Mouse (Mus musculus): Measurements from ENCODE around the gene Slc27a5. TPM values are rescaled to one million over a fixed set of nuclear protein-coding genes. Genes with fewer than 3 reads are reported as not detected.

The Slc27a5 gene
- polyA plus RNA-seq, 2 experiments = 0.26 TPM; not detected in 1

GRCm38 (mm10) chr7:13037366-13037765 is 39.4 kb upstream of the Slc27a5 start:
- peak overlapping the region; percentile 59 for H3K4me3 ChIP-seq (replicated peaks; ENCODE audit: low read length)
- peak overlapping the region; percentile 82 for H3K9ac ChIP-seq (ENCODE audit: low read depth, low read length, severe bottlenecking)
- H3K27me3 ChIP-seq (ENCODE audit: control insufficient read depth, insufficient read depth, low read length) = peaks cover 3% of the 10 kb centered on the region; the same call in 1 of the 2 replicates
- no peaks in the 10 kb centered on the region for H3K9me3 ChIP-seq (ENCODE audit: control insufficient read depth, low read length)
- H3K4me1 ChIP-seq (ENCODE audit: control insufficient read depth, insufficient read depth, low read length) = peaks cover 19% of the 10 kb centered on the region
- peak overlapping the region; percentile 90 for H3K4me2 ChIP-seq (replicated peaks; ENCODE audit: low read depth, low read length, severe bottlenecking)
- peaks cover 32% of the 10 kb centered on the region for H3K36me3 ChIP-seq (ENCODE audit: control insufficient read depth, insufficient read depth, low read length)
- peak overlapping the region; percentile 98 for H3K27ac ChIP-seq (replicated peaks; ENCODE audit: low read depth, low read length)
- DNase-seq (ENCODE audit: low spot score) (peak; percentile 43), ATAC-seq (ENCODE audit: low FRiP score, low read depth) (no peak)
- under 1% methylated on average over 32 of the region's 33 CpGs for WGBS
- TF ChIP-seq POLR2A (IDR thresholded peaks at IDR 0.05; ENCODE audit: borderline replicate concordance, extremely low read depth, insufficient read depth, insufficient read length) = no peak

- TF ChIP-seq POLR2A (IDR thresholded peaks at IDR 0.05; ENCODE audit: borderline replicate concordance, extremely low read depth, insufficient read depth, insufficient read length) = no peak
- 48% methylated on average over 4 of the region's 4 CpGs for whole genome bisulfite sequencing
- peak overlapping the region; percentile 59 for H3K4me3 ChIP-seq (replicated peaks; ENCODE audit: low read length)
- peaks cover 19% of the 10 kb centered on the region for H3K4me1 ChIP-seq (ENCODE audit: control insufficient read depth, insufficient read depth, low read length)
- ATAC-seq (ENCODE audit: low FRiP score, low read depth) (no peak), DNase-seq (ENCODE audit: low spot score) (no peak)
- peak overlapping the region; percentile 82 for H3K9ac ChIP-seq (ENCODE audit: low read depth, low read length, severe bottlenecking)
- no peaks in the 10 kb centered on the region for H3K27me3 ChIP-seq (ENCODE audit: control insufficient read depth, insufficient read depth, low read length)
- H3K4me2 ChIP-seq (replicated peaks; ENCODE audit: low read depth, low read length, severe bottlenecking) = peak overlapping the region; percentile 90
- peaks cover 38% of the 10 kb centered on the region for H3K36me3 ChIP-seq (ENCODE audit: control insufficient read depth, insufficient read depth, low read length)
- no peaks in the 10 kb centered on the region for H3K9me3 ChIP-seq (ENCODE audit: control insufficient read depth, low read length)
- H3K27ac ChIP-seq (replicated peaks; ENCODE audit: low read depth, low read length) = 0 out of 2 replicates have a peak overlapping the region, but pooled peaks have one; percentile 4
Observed at GRCm38 (mm10) chr7:13036806-13037205, 38.8 kb upstream of the Slc27a5 start.

GRCm38 (mm10) chr7:13035211-13035855 is 37.3 kb upstream of the Slc27a5 start:
- no peak for TF ChIP-seq POLR2A (IDR thresholded peaks at IDR 0.05; ENCODE audit: borderline replicate concordance, extremely low read depth, insufficient read depth, insufficient read length)
- H3K9me3 ChIP-seq (ENCODE audit: control insufficient read depth, low read length) = no peaks in the 10 kb centered on the region
- peak overlapping the region; percentile 80; the same call in 1 of the 2 replicates for H3K9ac ChIP-seq (ENCODE audit: low read depth, low read length, severe bottlenecking)
- WGBS = 88% methylated on average over 17 of the region's 17 CpGs
- peaks cover 53% of the 10 kb centered on the region for H3K36me3 ChIP-seq (ENCODE audit: control insufficient read depth, insufficient read depth, low read length)
- no peak for ATAC-seq (ENCODE audit: low FRiP score, low read depth)
- peak overlapping the region; percentile 92 for H3K4me2 ChIP-seq (replicated peaks; ENCODE audit: low read depth, low read length, severe bottlenecking)
- H3K4me3 ChIP-seq (replicated peaks; ENCODE audit: low read length) = peak overlapping the region; percentile 59; the same call in 1 of the 2 replicates
- H3K27ac ChIP-seq (replicated peaks; ENCODE audit: low read depth, low read length) = peak overlapping the region; percentile 61; the same call in 1 of the 2 replicates
- H3K4me1 ChIP-seq (ENCODE audit: control insufficient read depth, insufficient read depth, low read length) = peaks cover 19% of the 10 kb centered on the region
- DNase-seq (ENCODE audit: low spot score) = no peak
- H3K27me3 ChIP-seq (ENCODE audit: control insufficient read depth, insufficient read depth, low read length) = no peaks in the 10 kb centered on the region

GRCm38 (mm10) chr7:13034148-13034977 is 36.4 kb upstream of the Slc27a5 start, which contains the start of gene Chmp2a:
Gene Chmp2a, minus strand, starts transcription at chr7:13034807.
- H3K27ac ChIP-seq (replicated peaks; ENCODE audit: low read depth, low read length) = peak within 1 kb of the TSS; percentile 87
- H3K4me2 ChIP-seq (replicated peaks; ENCODE audit: low read depth, low read length, severe bottlenecking) = peak within 1 kb of the TSS; percentile 92
- peak; percentile 81 for ATAC-seq (ENCODE audit: low FRiP score, low read depth)
- H3K4me1 ChIP-seq (ENCODE audit: control insufficient read depth, insufficient read depth, low read length) = peaks cover 19% of the 10 kb centered on the region
- DNase-seq (ENCODE audit: low spot score) = peak; percentile 98
- peaks cover 62% of the 10 kb centered on the region for H3K36me3 ChIP-seq (ENCODE audit: control insufficient read depth, insufficient read depth, low read length)
- peak within 1 kb of the TSS; percentile 59 for H3K4me3 ChIP-seq (replicated peaks; ENCODE audit: low read length)
- H3K9me3 ChIP-seq (ENCODE audit: control insufficient read depth, low read length) = no peaks in the 10 kb centered on the region
- no peaks in the 10 kb centered on the region for H3K27me3 ChIP-seq (ENCODE audit: control insufficient read depth, insufficient read depth, low read length)
- TF ChIP-seq POLR2A (IDR thresholded peaks at IDR 0.05; ENCODE audit: borderline replicate concordance, extremely low read depth, insufficient read depth, insufficient read length) = peak; percentile 59; the same call in 1 of the 2 replicates
- peak within 1 kb of the TSS; percentile 80 for H3K9ac ChIP-seq (ENCODE audit: low read depth, low read length, severe bottlenecking)
- WGBS = under 1% methylated on average over 42 of the region's 45 CpGs

- no peaks in the 10 kb centered on the region for H3K9me3 ChIP-seq (ENCODE audit: control insufficient read depth, low read length)
- H3K27ac ChIP-seq (replicated peaks; ENCODE audit: low read depth, low read length) = peak overlapping the region; percentile 87
- TF ChIP-seq POLR2A (IDR thresholded peaks at IDR 0.05; ENCODE audit: borderline replicate concordance, extremely low read depth, insufficient read depth, insufficient read length) = no peak
- H3K4me1 ChIP-seq (ENCODE audit: control insufficient read depth, insufficient read depth, low read length) = peaks cover 15% of the 10 kb centered on the region
- H3K9ac ChIP-seq (ENCODE audit: low read depth, low read length, severe bottlenecking) = peak overlapping the region; percentile 80
- ATAC-seq (ENCODE audit: low FRiP score, low read depth) (no peak), DNase-seq (ENCODE audit: low spot score) (no peak)
- H3K36me3 ChIP-seq (ENCODE audit: control insufficient read depth, insufficient read depth, low read length) = peaks cover 70% of the 10 kb centered on the region
- H3K4me2 ChIP-seq (replicated peaks; ENCODE audit: low read depth, low read length, severe bottlenecking) = peak overlapping the region; percentile 92
- WGBS = 47% methylated on average over 13 of the region's 13 CpGs
- H3K27me3 ChIP-seq (ENCODE audit: control insufficient read depth, insufficient read depth, low read length) = no peaks in the 10 kb centered on the region
- H3K4me3 ChIP-seq (replicated peaks; ENCODE audit: low read length) = peak overlapping the region; percentile 59
Observed at GRCm38 (mm10) chr7:13033451-13034147, 35.6 kb upstream of the Slc27a5 start.
